Mouse (Mus musculus) layer of hippocampus, adult 11-12 months (tissue): ENCODE data around the gene Sp110.
"Not testable (repeated sequence)": the region's sequence is repeated elsewhere in the genome, so short reads cannot be mapped to it uniquely, and the experiment has no call there.

Experiments
- DNase-seq: peaks from one replicate; pipeline ENCODE4 v3.0.0; 2022; ENCODE audit warnings: low spot score

Gene Sp110

GRCm38 (mm10) chr1:85598271-85599012 is at the start of gene Sp110:
TSS of gene Sp110 (minus strand) at chr1:85598817.
- not testable (repeated sequence) for DNase-seq

GRCm38 (mm10) chr1:85638144-85638543 is 39.5 kb upstream of the Sp110 start:
- not testable (repeated sequence) for DNase-seq

- not testable (repeated sequence) for DNase-seq
Measured at GRCm38 (mm10) chr1:85636936-85637335, 38.3 kb upstream of the Sp110 start.

- not testable (repeated sequence) for DNase-seq
Measured at GRCm38 (mm10) chr1:85618689-85619088, 20.1 kb upstream of the Sp110 start.

- DNase-seq, result not testable (repeated sequence)
Measured at GRCm38 (mm10) chr1:85617161-85617560, 18.5 kb upstream of the Sp110 start.

- not testable (repeated sequence) for DNase-seq
Measured at GRCm38 (mm10) chr1:85615819-85616218, 17.2 kb upstream of the Sp110 start.

- not testable (repeated sequence) for DNase-seq
Measured at GRCm38 (mm10) chr1:85615096-85615495, 16.5 kb upstream of the Sp110 start.

- not testable (repeated sequence) for DNase-seq
Measured at GRCm38 (mm10) chr1:85610581-85610980, 12.0 kb upstream of the Sp110 start.

GRCm38 (mm10) chr1:85608361-85608760 is 9.7 kb upstream of the Sp110 start:
- not testable (repeated sequence) for DNase-seq

GRCm38 (mm10) chr1:85604341-85604740 is 5.7 kb upstream of the Sp110 start:
- not testable (repeated sequence) for DNase-seq

GRCm38 (mm10) chr1:85600794-85601193 is 2.2 kb upstream of the Sp110 start:
- not testable (repeated sequence) for DNase-seq

GRCm38 (mm10) chr1:85600078-85600477 is 1.5 kb upstream of the Sp110 start, which contains the start of gene Sp140:
TSS of gene Sp140 (plus strand) at chr1:85600378.
- not testable (repeated sequence) for DNase-seq

- DNase-seq, result not testable (repeated sequence)
Measured at GRCm38 (mm10) chr1:85592526-85592925, 6.1 kb downstream of the Sp110 start.

GRCm38 (mm10) chr1:85588697-85589096 is 9.9 kb downstream of the Sp110 start:
- not testable (repeated sequence) for DNase-seq

GRCm38 (mm10) chr1:85581518-85581917 is 17.1 kb downstream of the Sp110 start:
- DNase-seq, result not testable (repeated sequence)

GRCm38 (mm10) chr1:85580578-85580977 is 18.0 kb downstream of the Sp110 start:
- not testable (repeated sequence) for DNase-seq

- not testable (repeated sequence) for DNase-seq
Measured at GRCm38 (mm10) chr1:85580148-85580534, 18.5 kb downstream of the Sp110 start.

- DNase-seq, result not testable (repeated sequence)
Measured at GRCm38 (mm10) chr1:85579199-85580147, 19.1 kb downstream of the Sp110 start.

- DNase-seq, result not testable (repeated sequence)
Measured at GRCm38 (mm10) chr1:85578372-85579010, 20.1 kb downstream of the Sp110 start.

- not testable (repeated sequence) for DNase-seq
Measured at GRCm38 (mm10) chr1:85575376-85575775, 23.2 kb downstream of the Sp110 start, which contains the start of gene G530012D18Rik. TSS of gene G530012D18Rik (plus strand) at chr1:85575676.

- not testable (repeated sequence) for DNase-seq
Measured at GRCm38 (mm10) chr1:85573554-85573953, 25.1 kb downstream of the Sp110 start.

GRCm38 (mm10) chr1:85555261-85555660 is 43.4 kb downstream of the Sp110 start:
- peak; percentile 27 for DNase-seq
